Mouse (Mus musculus) gastrocnemius, postnatal 25 days (tissue): ENCODE data around the gene Mvk. TPM values are rescaled to one million over a fixed set of nuclear protein-coding genes. Genes with fewer than 3 reads are reported as not detected.

Experiments used
- microRNA-seq, 2 experiments: library from miRNA; unstranded; fragments of <30 nt; microRNA quantifications; one replicate each; pipeline ENCODE4 v1.2.0; 2021; ENCODE audit warnings: borderline replicate concordance in 2 of 2
- total RNA-seq, 2 experiments: library from RNA; stranded (reverse); gene quantifications; 1 replicate in 1 of 2; 2 replicates in 1 of 2; pipeline ENCODE4 v1.2.3; 2021

Mvk gene
- total RNA-seq, 2 experiments from 2014 or later: 9.6 to 9.8 TPM

Small RNA genes lying within 50 kb of the gene (microRNA-seq; reads per million reads assigned to microRNA genes)
- 0 reads per million in 2 experiments for gene Mir7027

Other genes starting within 250 kb of the Mvk start
- not detected for gene Foxn4, start 170.5 kb upstream of the Mvk start, total RNA-seq
- gene Myo1h, start 155.1 kb upstream of the Mvk start, total RNA-seq: under 1 TPM; 0.10 to 0.21 TPM
- gene Kctd10, start 63.8 kb upstream of the Mvk start, total RNA-seq: 10 to 100 TPM; 18.7 to 23.6 TPM
- gene Ube3b, start 63.7 kb upstream of the Mvk start, total RNA-seq: 100 to 1,000 TPM; 103 to 107 TPM
- 10 to 100 TPM in 1 of 2 experiments, 1 to 10 TPM in 1; 9.9 to 10.6 TPM for gene Mmab, start 209 bp upstream of the Mvk start, total RNA-seq
- under 1 TPM; 0.29 to 0.54 TPM for gene Fam222a, start 123.7 kb downstream of the Mvk start, total RNA-seq
- gene Trpv4, start 214.2 kb downstream of the Mvk start, total RNA-seq: 1 to 10 TPM; 1.6 to 2.7 TPM
- gene Gltp, start 246.7 kb downstream of the Mvk start, total RNA-seq: 1 to 10 TPM; 9.0 to 10.0 TPM